Mouse (Mus musculus) kidney, postnatal 0 days (tissue): Measurements from ENCODE around the gene Igsf9b. TPM values are rescaled to one million over a fixed set of nuclear protein-coding genes. Genes with fewer than 3 reads are reported as not detected.

Experiments
- ATAC-seq: fragments of 200-750 bp; cut with Nextera tagmentation; replicated peaks from 2 replicates; pipeline ENCODE4 v1.8.0; 2017; ENCODE audit warnings: low read depth, moderate number of reproducible peaks, moderate TSS enrichment, moderate library complexity; ENCODE audit not compliant: low FRiP score
- DNase-seq: peaks from one replicate; pipeline ENCODE4 v3.0.0-alpha.2; 2016; ENCODE audit warnings: low spot score
- H3K27ac ChIP-seq: fragments of 300-500 bp; sonication (generic); 2 replicates; pipeline ENCODE4 v1.5.1; 2014; ENCODE audit warnings: mild to moderate bottlenecking
- H3K27me3 ChIP-seq: fragments of 300-500 bp; sonication (generic); 2 replicates; pipeline ENCODE4 v1.6.1; 2014; ENCODE audit warnings: low read length, mixed read lengths; ENCODE audit not compliant: insufficient read depth
- H3K36me3 ChIP-seq: fragments of 300-500 bp; sonication (generic); 2 replicates; pipeline ENCODE4 v1.6.1; 2014; ENCODE audit warnings: low read length, mixed read lengths; ENCODE audit not compliant: insufficient read depth
- H3K4me1 ChIP-seq: fragments of 300-500 bp; sonication (generic); replicated peaks from 2 replicates; pipeline ENCODE4 v1.6.1; 2014; ENCODE audit warnings: antibody characterized with exemption, low read length, mixed read lengths; ENCODE audit not compliant: insufficient read depth
- H3K4me2 ChIP-seq: fragments of 300-500 bp; sonication (generic); 2 replicates; pipeline ENCODE4 v1.6.1; 2014; ENCODE audit warnings: mild to moderate bottlenecking, low read length, moderate library complexity, mixed read lengths
- H3K4me3 ChIP-seq: fragments of 300-500 bp; sonication (generic); replicated peaks from 2 replicates; pipeline ENCODE4 v1.5.1; 2014; ENCODE audit warnings: low read depth, low read length
- H3K9ac ChIP-seq: fragments of 300-500 bp; sonication (generic); 2 replicates; pipeline ENCODE4 v1.6.1; 2014; ENCODE audit warnings: low read depth, low read length
- H3K9me3 ChIP-seq: fragments of 300-500 bp; sonication (generic); replicated peaks from 2 replicates; pipeline ENCODE4 v1.6.1; 2016; ENCODE audit warnings: low read length, inconsistent platforms, mixed read lengths
- CTCF ChIP-seq: IDR thresholded peaks from 2 replicates; pipeline ENCODE4 v1.5.1; 2016; ENCODE audit warnings: antibody characterized with exemption, low read depth, mild to moderate bottlenecking, moderate library complexity
- WGBS: fragments of 180-500 bp; shearing (Covaris S2); extraction: QIAGEN DNeasy Blood & Tissue Kit; methylation state at CpG from one replicate; pipeline ENCODE4 v1.1.7; 2014; 5-methylcytosine and 5-hydroxymethylcytosine counted together
- polyA plus RNA-seq: library from polyadenylated mRNA; unstranded; fragments of >200 nt; fragmentation: Nextera tagmentation; extraction: Ambion mirVana; gene quantifications from 2 replicates; pipeline ENCODE4 v1.2.1, GENCODE M21; 2015

Igsf9b gene
- polyA plus RNA-seq, 1 experiment from 2014 or later, result 1.0 TPM

GRCm38 (mm10) chr9:27301486-27301885 is 2.5 kb downstream of the Igsf9b start:
- H3K9ac ChIP-seq, result no peak overlapping the region
- no peak for TF ChIP-seq CTCF
- H3K4me3 ChIP-seq, result no peak overlapping the region
- DNase-seq (no peak), ATAC-seq (no peak)
- peaks cover 7% of the 10 kb centered on the region; the same call in 1 of the 2 replicates for H3K4me1 ChIP-seq
- H3K27me3 ChIP-seq, result peaks cover 17% of the 10 kb centered on the region; the same call in 1 of the 2 replicates
- no peak overlapping the region for H3K4me2 ChIP-seq
- no peaks in the 10 kb centered on the region for H3K36me3 ChIP-seq
- H3K27ac ChIP-seq, result no peak overlapping the region
- WGBS, result 50% methylated on average over 5 of the region's 5 CpGs
- no peaks in the 10 kb centered on the region; the same call in 1 of the 2 replicates for H3K9me3 ChIP-seq

GRCm38 (mm10) chr9:27302291-27302690 is 3.3 kb downstream of the Igsf9b start:
- 40% methylated on average over 5 of the region's 5 CpGs for WGBS

GRCm38 (mm10) chr9:27303571-27304484 is 4.8 kb downstream of the Igsf9b start:
- Histone ChIP-seq H3K9ac (no peak overlapping the region), H3K4me3 (no peak overlapping the region), H3K4me1 (peaks cover 7% of the 10 kb centered on the region; the same call in 1 of the 2 replicates), H3K4me2 (no peak overlapping the region), H3K27ac (no peak overlapping the region), H3K27me3 (peaks cover 17% of the 10 kb centered on the region; the same call in 1 of the 2 replicates), H3K9me3 (no peaks in the 10 kb centered on the region; the same call in 1 of the 2 replicates), H3K36me3 (no peaks in the 10 kb centered on the region)
- DNase-seq, result no peak
- no peak for TF ChIP-seq CTCF
- ATAC-seq, result no peak
- 55% methylated on average over 17 of the region's 17 CpGs for WGBS

More at GRCm38 (mm10) chr9:27302291-27302690, 3.3 kb downstream of the Igsf9b start:
- H3K9ac ChIP-seq, result no peak overlapping the region
- no peaks in the 10 kb centered on the region; the same call in 1 of the 2 replicates for H3K9me3 ChIP-seq
- ATAC-seq (no peak), DNase-seq (no peak)
- H3K27ac ChIP-seq, result no peak overlapping the region
- peaks cover 17% of the 10 kb centered on the region; the same call in 1 of the 2 replicates for H3K27me3 ChIP-seq
- H3K4me1 ChIP-seq, result peaks cover 7% of the 10 kb centered on the region; the same call in 1 of the 2 replicates
- H3K4me2 ChIP-seq, result no peak overlapping the region
- H3K4me3 ChIP-seq, result no peak overlapping the region
- no peak for TF ChIP-seq CTCF
- H3K36me3 ChIP-seq, result no peaks in the 10 kb centered on the region

GRCm38 (mm10) chr9:27304485-27305102 is 5.6 kb downstream of the Igsf9b start:
- TF ChIP-seq CTCF, result no peak
- Histone ChIP-seq H3K36me3 (no peaks in the 10 kb centered on the region), H3K27ac (no peak overlapping the region), H3K9ac (no peak overlapping the region), H3K4me3 (no peak overlapping the region), H3K4me2 (no peak overlapping the region), H3K9me3 (no peaks in the 10 kb centered on the region; the same call in 1 of the 2 replicates), H3K4me1 (peaks cover 6% of the 10 kb centered on the region; the same call in 1 of the 2 replicates), H3K27me3 (peaks cover 10% of the 10 kb centered on the region; the same call in 1 of the 2 replicates)
- 63% methylated on average over 5 of the region's 5 CpGs for WGBS
- ATAC-seq (no peak), DNase-seq (no peak)

- H3K4me3 ChIP-seq, result no peak overlapping the region
- ATAC-seq, result no peak
- no peak overlapping the region for H3K4me2 ChIP-seq
- no peak overlapping the region for H3K9ac ChIP-seq
- H3K27me3 ChIP-seq, result peaks cover 4% of the 10 kb centered on the region; the same call in 1 of the 2 replicates
- H3K4me1 ChIP-seq, result no peaks in the 10 kb centered on the region
- no peaks in the 10 kb centered on the region; the same call in 1 of the 2 replicates for H3K9me3 ChIP-seq
- H3K27ac ChIP-seq, result no peak overlapping the region
- 67% methylated on average over 3 of the region's 3 CpGs for WGBS
- no peak for DNase-seq
- no peak for TF ChIP-seq CTCF
- no peaks in the 10 kb centered on the region for H3K36me3 ChIP-seq
These were observed 6.5 kb downstream of the Igsf9b start for GRCm38 (mm10) chr9:27305502-27305901.

GRCm38 (mm10) chr9:27306642-27307041 is 7.6 kb downstream of the Igsf9b start:
- TF ChIP-seq CTCF, result no peak
- no peaks in the 10 kb centered on the region for H3K27me3 ChIP-seq
- H3K9me3 ChIP-seq, result no peaks in the 10 kb centered on the region
- H3K36me3 ChIP-seq, result no peaks in the 10 kb centered on the region
- no peak overlapping the region for H3K4me3 ChIP-seq
- no peaks in the 10 kb centered on the region for H3K4me1 ChIP-seq
- ATAC-seq, result no peak
- H3K27ac ChIP-seq, result no peak overlapping the region
- WGBS, result 38% methylated on average over 4 of the region's 4 CpGs
- H3K4me2 ChIP-seq, result no peak overlapping the region
- no peak for DNase-seq
- H3K9ac ChIP-seq, result no peak overlapping the region
